Mouse (Mus musculus) liver, embryonic 15.5 days (tissue): ENCODE results near the gene Psma7. TPM values are rescaled to one million over a fixed set of nuclear protein-coding genes. Genes with fewer than 3 reads are reported as not detected.

Source experiments
- ATAC-seq: fragments of 200-750 bp; cut with Nextera tagmentation; 2 replicates; pipeline ENCODE4 v1.8.0; 2017; ENCODE audit warnings: moderate number of reproducible peaks, mild to moderate bottlenecking, moderate library complexity; ENCODE audit not compliant: insufficient read depth
- H3K27ac ChIP-seq: fragments of 300-500 bp; sonication (generic); replicated peaks from 2 replicates; pipeline ENCODE4 v1.5.1; 2015; ENCODE audit warnings: mild to moderate bottlenecking, inconsistent platforms
- H3K27me3 ChIP-seq: fragments of 300-500 bp; sonication (generic); 2 replicates; pipeline ENCODE4 v1.6.1; 2015; ENCODE audit warnings: mild to moderate bottlenecking, inconsistent platforms
- H3K36me3 ChIP-seq: fragments of 300-500 bp; sonication (generic); replicated peaks from 2 replicates; pipeline ENCODE4 v1.6.1; 2015; ENCODE audit warnings: moderate library complexity, mild to moderate bottlenecking, inconsistent platforms
- H3K4me1 ChIP-seq: fragments of 300-500 bp; sonication (generic); replicated peaks from 2 replicates; pipeline ENCODE4 v1.6.1; 2015; ENCODE audit warnings: inconsistent platforms
- H3K4me2 ChIP-seq: fragments of 300-500 bp; sonication (generic); 2 replicates; pipeline ENCODE4 v1.6.1; 2015; ENCODE audit warnings: moderate library complexity, mild to moderate bottlenecking, inconsistent platforms
- H3K4me3 ChIP-seq: fragments of 300-500 bp; sonication (generic); replicated peaks from 2 replicates; pipeline ENCODE4 v1.5.1; 2015; ENCODE audit warnings: mild to moderate bottlenecking, inconsistent platforms
- H3K9ac ChIP-seq: fragments of 300-500 bp; sonication (generic); 2 replicates; pipeline ENCODE4 v1.6.1; 2015; ENCODE audit warnings: moderate library complexity, mild to moderate bottlenecking, inconsistent platforms
- H3K9me3 ChIP-seq: fragments of 300-500 bp; sonication (generic); replicated peaks from 2 replicates; pipeline ENCODE4 v1.6.1; 2016; ENCODE audit warnings: inconsistent platforms
- WGBS: fragments of 180-500 bp; shearing (Covaris S2); methylation state at CpG from one replicate; pipeline ENCODE4 v1.1.7; 2015; ENCODE audit warnings: mixed read lengths; ENCODE audit not compliant: insufficient replicate concordance; 5-methylcytosine and 5-hydroxymethylcytosine counted together
- polyA plus RNA-seq: library from polyadenylated mRNA; unstranded; fragments of >200 nt; fragmentation: Nextera tagmentation; extraction: Ambion mirVana; gene quantifications from 2 replicates; pipeline ENCODE4 v1.2.1, GENCODE M21; 2015

The Psma7 gene
- 241 and 252 TPM in 2 replicates for polyA plus RNA-seq

GRCm38 (mm10) chr2:180042256-180042857, at the start of gene Psma7, which contains the start of gene Ss18l1:
Psma7 (minus strand) TSS chr2:180042433.
Ss18l1 (plus strand) TSS chr2:180042509.
- Histone ChIP-seq H3K4me1 (peaks cover 35% of the 10 kb centered on the region), H3K9ac (peak within 1 kb of the TSS; percentile 84), H3K36me3 (peaks cover 20% of the 10 kb centered on the region), H3K27ac (peak within 1 kb of the TSS; percentile 95), H3K4me2 (peak within 1 kb of the TSS; percentile 100), H3K4me3 (peak within 1 kb of the TSS; percentile 84), H3K9me3 (no peaks in the 10 kb centered on the region), H3K27me3 (peaks cover 19% of the 10 kb centered on the region)
- WGBS = under 1% methylated on average over 78 of the region's 78 CpGs
- peak; percentile 97 for ATAC-seq

GRCm38 (mm10) chr2:180090285-180090684, 48.1 kb upstream of the Psma7 start:
- Histone ChIP-seq H3K4me1 (no peaks in the 10 kb centered on the region), H3K27ac (no peak overlapping the region), H3K4me2 (no peak overlapping the region), H3K9ac (no peak overlapping the region), H3K9me3 (no peaks in the 10 kb centered on the region), H3K4me3 (no peak overlapping the region), H3K36me3 (no peaks in the 10 kb centered on the region), H3K27me3 (0 out of 2 replicates have a peak, but pooled peaks cover under 1% of the 10 kb centered on the region)
- 56% methylated on average over 11 of the region's 11 CpGs for WGBS
- ATAC-seq = no peak

GRCm38 (mm10) chr2:180087472-180087871, 45.2 kb upstream of the Psma7 start:
- no peak overlapping the region for H3K4me3 ChIP-seq
- no peak overlapping the region for H3K27ac ChIP-seq
- H3K9me3 ChIP-seq = no peaks in the 10 kb centered on the region
- no peaks in the 10 kb centered on the region for H3K36me3 ChIP-seq
- H3K9ac ChIP-seq = no peak overlapping the region
- H3K4me2 ChIP-seq = no peak overlapping the region
- WGBS = 76% methylated on average over 4 of the region's 4 CpGs
- ATAC-seq = no peak
- no peaks in the 10 kb centered on the region for H3K4me1 ChIP-seq
- no peaks in the 10 kb centered on the region for H3K27me3 ChIP-seq

- 63% methylated on average over 5 of the region's 5 CpGs for WGBS
- H3K9me3 ChIP-seq = no peaks in the 10 kb centered on the region
- no peak for ATAC-seq
Measured at GRCm38 (mm10) chr2:180086637-180087027, 44.4 kb upstream of the Psma7 start.

GRCm38 (mm10) chr2:180085926-180086636, 43.8 kb upstream of the Psma7 start:
- H3K27ac ChIP-seq = no peak overlapping the region

More at GRCm38 (mm10) chr2:180086637-180087027, 44.4 kb upstream of the Psma7 start:
- H3K4me3 ChIP-seq = no peak overlapping the region
- H3K4me1 ChIP-seq = no peaks in the 10 kb centered on the region
- 0 out of 2 replicates have a peak, but pooled peaks cover 3% of the 10 kb centered on the region for H3K36me3 ChIP-seq
- H3K9ac ChIP-seq = no peak overlapping the region
- H3K4me2 ChIP-seq = no peak overlapping the region
- no peak overlapping the region for H3K27ac ChIP-seq
- no peaks in the 10 kb centered on the region for H3K27me3 ChIP-seq

GRCm38 (mm10) chr2:180084565-180084964, 42.3 kb upstream of the Psma7 start:
- H3K4me3 ChIP-seq = no peak overlapping the region
- no peak overlapping the region for H3K9ac ChIP-seq
- WGBS = 44% methylated on average over 3 of the region's 3 CpGs
- 0 out of 2 replicates have a peak, but pooled peaks cover 7% of the 10 kb centered on the region for H3K36me3 ChIP-seq
- no peak for ATAC-seq
- H3K27ac ChIP-seq = no peak overlapping the region
- no peaks in the 10 kb centered on the region for H3K27me3 ChIP-seq
- no peaks in the 10 kb centered on the region for H3K4me1 ChIP-seq
- H3K4me2 ChIP-seq = no peak overlapping the region
- H3K9me3 ChIP-seq = no peaks in the 10 kb centered on the region

More at GRCm38 (mm10) chr2:180085926-180086636, 43.8 kb upstream of the Psma7 start:
- no peaks in the 10 kb centered on the region for H3K9me3 ChIP-seq
- no peak overlapping the region for H3K4me3 ChIP-seq
- H3K27me3 ChIP-seq = no peaks in the 10 kb centered on the region
- H3K4me1 ChIP-seq = no peaks in the 10 kb centered on the region
- 67% methylated on average over 16 of the region's 16 CpGs for WGBS
- no peak overlapping the region for H3K9ac ChIP-seq
- H3K36me3 ChIP-seq = 0 out of 2 replicates have a peak, but pooled peaks cover 3% of the 10 kb centered on the region
- no peak overlapping the region for H3K4me2 ChIP-seq
- no peak for ATAC-seq

GRCm38 (mm10) chr2:180083063-180083462, 40.8 kb upstream of the Psma7 start:
- no peak overlapping the region for H3K27ac ChIP-seq
- H3K27me3 ChIP-seq = no peaks in the 10 kb centered on the region
- no peaks in the 10 kb centered on the region for H3K9me3 ChIP-seq
- WGBS = 70% methylated on average over 10 of the region's 10 CpGs
- H3K4me3 ChIP-seq = no peak overlapping the region
- no peaks in the 10 kb centered on the region for H3K4me1 ChIP-seq
- no peak overlapping the region for H3K9ac ChIP-seq
- ATAC-seq = no peak
- H3K4me2 ChIP-seq = no peak overlapping the region
- H3K36me3 ChIP-seq = 0 out of 2 replicates have a peak, but pooled peaks cover 7% of the 10 kb centered on the region

- Histone ChIP-seq H3K9me3 (no peaks in the 10 kb centered on the region), H3K27ac (no peak overlapping the region), H3K27me3 (no peaks in the 10 kb centered on the region), H3K36me3 (0 out of 2 replicates have a peak, but pooled peaks cover 7% of the 10 kb centered on the region), H3K4me1 (no peaks in the 10 kb centered on the region), H3K9ac (no peak overlapping the region), H3K4me3 (no peak overlapping the region), H3K4me2 (no peak overlapping the region)
- ATAC-seq = no peak
- 73% methylated on average over 8 of the region's 8 CpGs for WGBS
Measured at GRCm38 (mm10) chr2:180080680-180081079, 38.4 kb upstream of the Psma7 start.

GRCm38 (mm10) chr2:180077622-180078021, 35.4 kb upstream of the Psma7 start:
- WGBS = 62% methylated on average over 3 of the region's 3 CpGs
- ATAC-seq = no peak

GRCm38 (mm10) chr2:180072886-180073285, 30.7 kb upstream of the Psma7 start:
- Histone ChIP-seq H3K9ac (no peak overlapping the region), H3K4me1 (peaks cover 25% of the 10 kb centered on the region), H3K36me3 (peaks cover 7% of the 10 kb centered on the region; the same call in 1 of the 2 replicates), H3K4me2 (no peak overlapping the region), H3K27ac (no peak overlapping the region), H3K27me3 (no peaks in the 10 kb centered on the region), H3K9me3 (no peaks in the 10 kb centered on the region), H3K4me3 (no peak overlapping the region)
- ATAC-seq = no peak
- 70% methylated on average over 7 of the region's 7 CpGs for WGBS

More at GRCm38 (mm10) chr2:180077622-180078021, 35.4 kb upstream of the Psma7 start:
- Histone ChIP-seq H3K27ac (no peak overlapping the region), H3K9me3 (no peaks in the 10 kb centered on the region), H3K4me2 (no peak overlapping the region), H3K4me1 (no peaks in the 10 kb centered on the region), H3K36me3 (peaks cover 11% of the 10 kb centered on the region; the same call in 1 of the 2 replicates), H3K27me3 (no peaks in the 10 kb centered on the region), H3K9ac (no peak overlapping the region), H3K4me3 (no peak overlapping the region)

GRCm38 (mm10) chr2:180071671-180072070, 29.4 kb upstream of the Psma7 start:
- no peak for ATAC-seq
- Histone ChIP-seq H3K9me3 (no peaks in the 10 kb centered on the region), H3K27ac (no peak overlapping the region), H3K9ac (no peak overlapping the region), H3K36me3 (peaks cover 7% of the 10 kb centered on the region; the same call in 1 of the 2 replicates), H3K4me1 (peaks cover 25% of the 10 kb centered on the region), H3K27me3 (no peaks in the 10 kb centered on the region), H3K4me3 (no peak overlapping the region), H3K4me2 (peak overlapping the region; percentile 84; the same call in 1 of the 2 replicates)
- WGBS = 66% methylated on average over 2 of the region's 2 CpGs
